Mouse (Mus musculus) hindbrain, postnatal 0 days (tissue): ENCODE results near the gene Trim69. TPM values are rescaled to one million over a fixed set of nuclear protein-coding genes. Genes with fewer than 3 reads are reported as not detected.

Source experiments
- ATAC-seq: fragments of 200-750 bp; cut with Nextera tagmentation; 2 replicates; pipeline ENCODE4 v1.8.0; 2017; ENCODE audit warnings: mild to moderate bottlenecking, moderate TSS enrichment, moderate library complexity
- DNase-seq: peaks from one replicate; pipeline ENCODE4 v3.0.0-alpha.2; 2015; ENCODE audit warnings: low spot score
- H3K27ac ChIP-seq: fragments of 300-500 bp; sonication (generic); 2 replicates; pipeline ENCODE4 v1.5.1; 2014; ENCODE audit warnings: mild to moderate bottlenecking
- H3K27me3 ChIP-seq: fragments of 300-500 bp; sonication (generic); 2 replicates; pipeline ENCODE4 v1.6.1; 2014; ENCODE audit warnings: low read length, mixed read lengths; ENCODE audit not compliant: insufficient read depth
- H3K36me3 ChIP-seq: fragments of 300-500 bp; sonication (generic); 2 replicates; pipeline ENCODE4 v1.6.1; 2014; ENCODE audit warnings: low read length, mixed read lengths; ENCODE audit not compliant: insufficient read depth
- H3K4me1 ChIP-seq: fragments of 300-500 bp; sonication (generic); 2 replicates; pipeline ENCODE4 v1.6.1; 2014; ENCODE audit warnings: antibody characterized with exemption, low read length, mixed read lengths; ENCODE audit not compliant: insufficient read depth
- H3K4me2 ChIP-seq: fragments of 300-500 bp; sonication (generic); 2 replicates; pipeline ENCODE4 v1.6.1; 2014; ENCODE audit warnings: low read depth, mild to moderate bottlenecking, low read length, moderate library complexity, mixed read lengths
- H3K4me3 ChIP-seq: fragments of 300-500 bp; sonication (generic); 2 replicates; pipeline ENCODE4 v1.5.1; 2014; ENCODE audit warnings: low read length
- H3K9ac ChIP-seq: fragments of 300-500 bp; sonication (generic); replicated peaks from 2 replicates; pipeline ENCODE4 v1.6.1; 2014; ENCODE audit warnings: mild to moderate bottlenecking, low read length, moderate library complexity, mixed read lengths
- H3K9me3 ChIP-seq: fragments of 300-500 bp; sonication (generic); 2 replicates; pipeline ENCODE4 v1.6.1; 2016; ENCODE audit warnings: low read length, mixed read lengths
- CTCF ChIP-seq: IDR thresholded peaks from 2 replicates; pipeline ENCODE4 v1.5.1; 2016; ENCODE audit warnings: antibody characterized with exemption, control low read depth, low read depth
- WGBS: fragments of 180-500 bp; shearing (Covaris S2); extraction: QIAGEN DNeasy Blood & Tissue Kit; methylation state at CpG from one replicate; pipeline ENCODE4 v1.1.7; 2014; 5-methylcytosine and 5-hydroxymethylcytosine counted together
- polyA plus RNA-seq: library from polyadenylated mRNA; unstranded; fragments of >200 nt; fragmentation: Nextera tagmentation; extraction: Ambion mirVana; gene quantifications from 2 replicates; pipeline ENCODE4 v1.2.1, GENCODE M21; 2015
- total RNA-seq: library from RNA; depleted of rRNA; stranded (reverse); fragments of >200 nt; gene quantifications from 2 replicates; pipeline ENCODE4 v1.2.3, GENCODE M21; 2014; rRNA removed

The Trim69 gene
- total RNA-seq (not detected in 2 replicates), polyA plus RNA-seq (not detected in 2 replicates)

GRCm38 (mm10) chr2:122160680-122161079 is at the start of gene Trim69:
TSS of gene Trim69 (plus strand) at chr2:122160700.
- DNase-seq (peak; percentile 88), ATAC-seq (peak; percentile 78)
- no peak within 1 kb of the TSS for H3K27ac ChIP-seq
- H3K36me3 ChIP-seq = no peaks in the 10 kb centered on the region
- 27% methylated on average over 2 of the region's 2 CpGs for WGBS
- no peak within 1 kb of the TSS for H3K4me2 ChIP-seq
- H3K27me3 ChIP-seq = no peaks in the 10 kb centered on the region
- no peak within 1 kb of the TSS for H3K9ac ChIP-seq
- no peaks in the 10 kb centered on the region for H3K4me1 ChIP-seq
- peak; percentile 87 for TF ChIP-seq CTCF
- no peaks in the 10 kb centered on the region for H3K9me3 ChIP-seq
- no peak within 1 kb of the TSS for H3K4me3 ChIP-seq

- Histone ChIP-seq H3K27ac (no peak overlapping the region), H3K27me3 (no peaks in the 10 kb centered on the region), H3K9ac (no peak overlapping the region; the same call in 1 of the 2 replicates), H3K9me3 (no peaks in the 10 kb centered on the region), H3K4me1 (peaks cover 6% of the 10 kb centered on the region; the same call in 1 of the 2 replicates), H3K4me2 (peak overlapping the region; percentile 59), H3K36me3 (peaks cover 12% of the 10 kb centered on the region; the same call in 1 of the 2 replicates), H3K4me3 (peak overlapping the region; percentile 93; the same call in 1 of the 2 replicates)
- no peak for TF ChIP-seq CTCF
- DNase-seq = no peak
- ATAC-seq = no peak
- WGBS = 89% methylated on average over 2 of the region's 2 CpGs
Observed at GRCm38 (mm10) chr2:122116888-122117287, 43.6 kb upstream of the Trim69 start.

- H3K9me3 ChIP-seq = no peaks in the 10 kb centered on the region
- DNase-seq (peak; percentile 98), ATAC-seq (peak; percentile 100)
- H3K4me2 ChIP-seq = peak within 1 kb of the TSS; percentile 59
- H3K4me3 ChIP-seq = peak within 1 kb of the TSS; percentile 93
- H3K27ac ChIP-seq = peak within 1 kb of the TSS; percentile 96
- no peaks in the 10 kb centered on the region for H3K27me3 ChIP-seq
- H3K36me3 ChIP-seq = peaks cover 12% of the 10 kb centered on the region; the same call in 1 of the 2 replicates
- peaks cover 6% of the 10 kb centered on the region; the same call in 1 of the 2 replicates for H3K4me1 ChIP-seq
- TF ChIP-seq CTCF = peak; percentile 24
- H3K9ac ChIP-seq = peak within 1 kb of the TSS; percentile 96
- under 1% methylated on average over 46 of the region's 47 CpGs for WGBS
Observed at GRCm38 (mm10) chr2:122117961-122118958, 42.2 kb upstream of the Trim69 start, which contains the start of gene Spg11. TSS of gene Spg11 (minus strand) at chr2:122118386.

- no peak for ATAC-seq
- WGBS = 61% methylated on average over 12 of the region's 12 CpGs
- H3K4me1 ChIP-seq = no peaks in the 10 kb centered on the region
Observed at GRCm38 (mm10) chr2:122125680-122126572, 34.6 kb upstream of the Trim69 start.

GRCm38 (mm10) chr2:122126765-122127347 is 33.6 kb upstream of the Trim69 start:
- no peaks in the 10 kb centered on the region for H3K27me3 ChIP-seq
- no peak overlapping the region for H3K27ac ChIP-seq
- H3K36me3 ChIP-seq = no peaks in the 10 kb centered on the region
- no peaks in the 10 kb centered on the region for H3K9me3 ChIP-seq
- no peak for TF ChIP-seq CTCF
- no peak overlapping the region for H3K4me2 ChIP-seq
- no peaks in the 10 kb centered on the region for H3K4me1 ChIP-seq
- 36% methylated on average over 5 of the region's 5 CpGs for WGBS
- H3K4me3 ChIP-seq = no peak overlapping the region
- H3K9ac ChIP-seq = no peak overlapping the region
- DNase-seq (no peak), ATAC-seq (no peak)

More at GRCm38 (mm10) chr2:122125680-122126572, 34.6 kb upstream of the Trim69 start:
- no peak overlapping the region for H3K4me2 ChIP-seq
- no peak overlapping the region for H3K9ac ChIP-seq
- no peaks in the 10 kb centered on the region for H3K36me3 ChIP-seq
- H3K9me3 ChIP-seq = no peaks in the 10 kb centered on the region
- no peak for DNase-seq
- no peak for TF ChIP-seq CTCF
- no peak overlapping the region for H3K27ac ChIP-seq
- H3K27me3 ChIP-seq = no peaks in the 10 kb centered on the region
- no peak overlapping the region for H3K4me3 ChIP-seq

GRCm38 (mm10) chr2:122127635-122128034 is 32.9 kb upstream of the Trim69 start:
- Histone ChIP-seq H3K27me3 (no peaks in the 10 kb centered on the region), H3K9me3 (no peaks in the 10 kb centered on the region), H3K4me3 (no peak overlapping the region), H3K4me1 (no peaks in the 10 kb centered on the region), H3K4me2 (no peak overlapping the region), H3K27ac (no peak overlapping the region), H3K36me3 (no peaks in the 10 kb centered on the region), H3K9ac (no peak overlapping the region)
- ATAC-seq (no peak), DNase-seq (no peak)
- 96% methylated on average over 4 of the region's 4 CpGs for WGBS
- no peak for TF ChIP-seq CTCF
